Mouse (Mus musculus): ENCODE results near the gene Bcl2l1. TPM values are rescaled to one million over a fixed set of nuclear protein-coding genes. Genes with fewer than 3 reads are reported as not detected.
A peak's percentile ranks its signal among the peaks of the same experiment; 100 is the strongest.

Gene Bcl2l1
- polyA plus RNA-seq, 1 experiment, result 99.2 TPM

DNA sequence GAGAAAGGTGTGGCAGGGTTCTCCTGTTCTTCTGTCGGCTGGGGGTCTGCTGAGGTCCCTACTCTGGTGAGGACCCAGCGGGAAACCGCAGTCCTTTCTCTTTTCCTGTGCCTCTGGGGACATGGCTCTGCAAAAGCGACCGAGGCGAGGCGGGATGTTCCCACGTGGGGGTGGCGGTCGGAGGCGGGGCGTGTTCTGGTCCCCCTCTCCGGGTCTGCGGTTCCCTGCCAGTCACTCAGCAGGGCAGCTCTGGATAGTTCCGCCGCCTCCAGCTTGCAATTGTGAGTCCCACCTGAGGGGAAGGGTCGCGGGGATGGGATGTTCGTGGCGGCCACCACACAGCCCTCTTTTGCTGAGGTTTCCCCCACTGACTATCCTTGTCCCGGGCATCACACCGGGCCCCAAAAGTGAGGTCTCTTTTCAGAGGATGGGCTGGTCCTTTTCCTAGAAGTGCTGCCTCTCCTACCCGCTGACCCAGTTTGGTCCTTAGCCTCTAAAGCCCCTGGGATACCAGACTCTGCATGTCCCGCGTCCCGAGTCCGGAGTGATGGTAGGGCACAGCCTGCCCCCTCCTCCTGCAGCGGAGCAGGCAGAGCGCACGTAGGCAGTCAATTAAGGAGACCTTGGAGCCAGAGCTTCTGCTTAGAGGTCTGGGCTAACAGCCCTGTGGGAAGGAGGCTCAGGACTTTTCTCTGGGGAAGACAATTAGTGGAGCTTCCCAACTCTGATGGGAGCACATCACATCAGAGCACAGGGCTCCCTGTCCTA is 77.4 kb downstream of the Bcl2l1 start, which contains the start of gene Cox4i2:
TSS of gene Cox4i2 (plus strand) at position 230 of the 768 bp plus-strand sequence.
- Histone ChIP-seq H3K4me3 (ENCODE audit: insufficient read depth, low read length) (no peak within 1 kb of the TSS), H3K4me1 (ENCODE audit: control insufficient read depth, insufficient read depth, low read length) (no peaks in the 10 kb centered on the region), H3K27ac (ENCODE audit: insufficient read depth, low read length) (no peak within 1 kb of the TSS)
- TF ChIP-seq POLR2A (IDR thresholded peaks at IDR 0.05; ENCODE audit: extremely low read depth, insufficient read depth, low read length) (no peak), CTCF (IDR thresholded peaks at IDR 0.05; ENCODE audit: extremely low read depth, insufficient read depth, low read length) (no peak)

DNA sequence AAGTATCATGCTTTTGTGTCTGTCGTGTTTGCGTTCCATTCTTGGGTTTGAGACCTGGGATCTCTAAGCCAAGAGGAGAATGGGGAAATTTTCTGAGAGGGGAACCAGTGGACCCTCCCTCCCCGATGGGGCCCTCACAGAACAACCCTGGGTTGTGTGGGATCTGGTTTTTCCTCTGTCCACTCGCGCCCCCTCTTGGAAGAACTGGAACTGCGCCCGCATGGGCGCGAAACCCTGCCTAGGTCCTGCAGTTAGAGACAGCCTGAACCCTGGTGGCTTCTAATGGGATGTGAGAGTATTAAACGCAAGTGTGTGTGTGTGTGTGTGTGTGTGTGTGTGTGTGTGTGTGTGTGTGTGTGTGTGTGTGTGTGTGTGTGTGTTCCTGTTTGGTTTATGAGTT is 89.1 kb downstream of the Bcl2l1 start:
- TF ChIP-seq CTCF (IDR thresholded peaks at IDR 0.05; ENCODE audit: extremely low read depth, insufficient read depth, low read length) (peak; percentile 33; the same call in 1 of the 2 replicates), POLR2A (IDR thresholded peaks at IDR 0.05; ENCODE audit: extremely low read depth, insufficient read depth, low read length) (no peak)
- H3K4me1 ChIP-seq (ENCODE audit: control insufficient read depth, insufficient read depth, low read length), result no peaks in the 10 kb centered on the region; the same call in 1 of the 2 replicates
- no peak overlapping the region for H3K4me3 ChIP-seq (ENCODE audit: insufficient read depth, low read length)
- 0 out of 2 replicates have a peak overlapping the region, but pooled peaks have one; percentile 36 for H3K27ac ChIP-seq (ENCODE audit: insufficient read depth, low read length)

DNA sequence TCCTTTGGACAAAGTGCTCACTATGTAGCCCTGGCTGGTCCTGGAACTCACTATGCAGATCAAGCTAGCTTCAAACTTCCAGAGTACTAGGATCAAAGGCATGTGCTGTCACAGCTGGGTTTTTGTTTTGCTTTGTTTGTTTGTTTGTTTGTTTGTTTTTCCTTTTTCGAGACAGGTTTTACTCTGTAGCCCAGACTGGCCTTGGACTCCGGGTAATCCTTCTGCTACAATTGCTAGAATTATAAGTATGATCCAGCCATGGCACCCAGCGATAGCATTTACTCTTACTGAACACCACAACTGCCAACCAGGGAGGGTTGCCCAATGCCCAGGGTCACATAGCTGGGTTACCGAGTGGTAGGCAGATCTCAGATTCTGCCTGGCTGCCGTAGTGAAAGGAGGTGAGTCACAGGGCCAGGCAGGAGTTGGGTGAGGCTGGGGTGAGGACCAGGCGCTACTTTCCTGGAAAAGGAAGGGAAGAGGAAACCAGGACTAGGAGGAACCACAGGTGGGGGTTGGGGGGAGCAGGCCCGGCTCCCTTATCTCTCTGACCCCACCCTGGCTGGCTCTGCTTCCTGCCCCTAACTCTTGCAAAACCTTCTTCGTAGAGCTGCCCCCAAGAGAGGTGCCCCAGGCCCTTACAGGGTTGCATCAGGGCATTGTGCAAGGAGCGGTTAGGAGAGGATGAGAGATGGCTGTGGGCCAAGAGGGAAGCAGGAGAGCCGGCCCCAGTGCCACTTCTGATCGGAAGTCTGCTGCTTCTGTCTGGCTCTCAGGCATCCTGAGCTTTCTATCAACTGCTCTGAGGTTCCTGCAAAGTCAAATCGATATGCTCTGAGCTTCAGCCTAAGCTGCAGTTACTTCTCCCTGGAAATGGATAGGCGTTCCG is 90.1 kb downstream of the Bcl2l1 start:
- Histone ChIP-seq H3K4me1 (ENCODE audit: control insufficient read depth, insufficient read depth, low read length) (peaks cover 1% of the 10 kb centered on the region), H3K27ac (ENCODE audit: insufficient read depth, low read length) (peak overlapping the region; percentile 58; the same call in 1 of the 2 replicates), H3K4me3 (ENCODE audit: insufficient read depth, low read length) (no peak overlapping the region)
- no peak for TF ChIP-seq POLR2A (IDR thresholded peaks at IDR 0.05; ENCODE audit: extremely low read depth, insufficient read depth, low read length)
- no peak for TF ChIP-seq CTCF (IDR thresholded peaks at IDR 0.05; ENCODE audit: extremely low read depth, insufficient read depth, low read length)

DNA sequence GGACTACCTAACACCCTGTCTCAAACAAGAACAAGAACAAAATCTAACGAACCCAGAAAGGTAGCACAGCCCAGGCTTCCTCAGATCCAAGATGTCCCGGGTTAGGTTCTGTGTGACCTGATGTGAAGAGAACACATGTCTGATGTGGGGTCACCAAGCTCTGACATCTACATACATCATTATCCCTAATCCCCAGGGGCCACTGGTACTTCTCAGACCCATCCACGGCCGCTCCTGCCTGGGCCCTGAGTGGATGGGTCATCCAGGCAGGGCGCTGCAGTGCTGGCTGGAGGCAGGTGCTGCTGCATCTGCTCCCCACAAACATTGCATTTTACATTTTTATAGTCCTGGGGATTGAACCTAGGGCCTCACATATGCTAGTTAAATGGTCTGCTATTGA is 91.0 kb downstream of the Bcl2l1 start:
- TF ChIP-seq POLR2A (IDR thresholded peaks at IDR 0.05; ENCODE audit: extremely low read depth, insufficient read depth, low read length) (no peak), CTCF (IDR thresholded peaks at IDR 0.05; ENCODE audit: extremely low read depth, insufficient read depth, low read length) (no peak)
- Histone ChIP-seq H3K27ac (ENCODE audit: insufficient read depth, low read length) (no peak overlapping the region), H3K4me3 (ENCODE audit: insufficient read depth, low read length) (no peak overlapping the region), H3K4me1 (ENCODE audit: control insufficient read depth, insufficient read depth, low read length) (peaks cover 1% of the 10 kb centered on the region)

DNA sequence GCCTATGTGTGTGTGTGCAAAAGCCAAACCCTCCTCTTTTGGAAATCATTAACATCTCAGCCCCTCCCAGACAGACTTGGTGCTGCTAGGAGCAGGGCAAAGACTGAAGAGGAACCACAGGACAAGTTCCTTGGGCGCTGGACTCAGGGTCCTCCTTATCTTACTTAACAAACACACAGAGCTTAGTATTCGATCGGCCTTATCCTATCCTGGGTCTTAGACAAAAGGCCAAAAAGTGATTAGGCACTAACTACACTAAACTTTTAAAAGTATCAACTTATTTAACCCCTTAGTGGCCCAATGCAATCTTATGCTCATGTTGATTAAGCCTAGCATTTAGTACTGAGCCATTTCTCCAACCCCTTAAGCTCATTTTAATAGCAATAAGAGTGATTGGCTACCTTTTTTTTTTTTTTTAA is 91.7 kb downstream of the Bcl2l1 start:
- Histone ChIP-seq H3K27ac (ENCODE audit: insufficient read depth, low read length) (peak overlapping the region; percentile 72), H3K4me1 (ENCODE audit: control insufficient read depth, insufficient read depth, low read length) (peaks cover 1% of the 10 kb centered on the region)
- TF ChIP-seq POLR2A (IDR thresholded peaks at IDR 0.05; ENCODE audit: extremely low read depth, insufficient read depth, low read length) (no peak), CTCF (IDR thresholded peaks at IDR 0.05; ENCODE audit: extremely low read depth, insufficient read depth, low read length) (no peak)

DNA sequence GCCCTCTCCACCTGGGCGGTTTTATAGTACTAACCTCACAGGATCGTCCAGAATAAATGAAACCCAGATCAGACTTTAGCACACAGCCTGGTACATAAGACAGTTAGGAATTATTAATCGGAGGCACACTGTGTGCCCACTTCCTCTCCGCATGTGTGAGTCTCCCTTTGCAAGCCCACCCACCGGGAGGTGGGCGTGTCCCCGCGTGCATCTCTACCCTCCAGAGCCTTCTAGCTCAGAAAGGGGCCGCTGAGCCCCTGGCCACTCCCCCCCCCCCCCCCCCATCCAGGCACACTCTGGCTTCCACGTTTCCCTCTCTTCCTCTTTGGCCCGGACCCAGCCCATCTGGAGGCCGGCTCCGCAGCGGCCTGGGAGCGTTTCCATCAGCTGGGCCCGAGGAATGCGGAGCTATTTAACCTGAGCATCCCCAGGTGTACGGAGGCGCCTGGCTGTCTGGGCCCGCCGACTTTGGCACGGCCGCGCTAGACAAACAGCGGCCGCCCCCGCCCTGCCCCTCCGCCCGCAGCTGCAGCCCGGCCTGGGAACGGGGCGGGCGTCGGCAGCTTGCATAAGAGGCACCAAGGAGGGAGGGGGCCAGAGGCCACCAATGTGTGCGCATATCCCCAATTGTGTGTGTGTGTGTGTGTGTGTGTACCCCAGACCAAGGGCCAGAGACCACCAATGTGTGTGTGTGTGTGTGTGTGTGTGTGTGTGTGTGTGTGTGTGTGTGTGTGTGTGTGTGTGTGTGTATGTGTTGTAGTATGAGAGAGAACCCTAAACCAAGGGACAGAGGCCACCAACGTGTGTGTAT is 92.3 kb downstream of the Bcl2l1 start:
- peaks cover 3% of the 10 kb centered on the region for H3K4me1 ChIP-seq (ENCODE audit: control insufficient read depth, insufficient read depth, low read length)
- H3K27ac ChIP-seq (ENCODE audit: insufficient read depth, low read length), result peak overlapping the region; percentile 72
- peak overlapping the region; percentile 6; the same call in 1 of the 2 replicates for H3K4me3 ChIP-seq (ENCODE audit: insufficient read depth, low read length)
- TF ChIP-seq CTCF (IDR thresholded peaks at IDR 0.05; ENCODE audit: extremely low read depth, insufficient read depth, low read length) (no peak), POLR2A (IDR thresholded peaks at IDR 0.05; ENCODE audit: extremely low read depth, insufficient read depth, low read length) (no peak)

More for the DNA sequence above, 91.7 kb downstream of the Bcl2l1 start:
- H3K4me3 ChIP-seq (ENCODE audit: insufficient read depth, low read length), result no peak overlapping the region

DNA sequence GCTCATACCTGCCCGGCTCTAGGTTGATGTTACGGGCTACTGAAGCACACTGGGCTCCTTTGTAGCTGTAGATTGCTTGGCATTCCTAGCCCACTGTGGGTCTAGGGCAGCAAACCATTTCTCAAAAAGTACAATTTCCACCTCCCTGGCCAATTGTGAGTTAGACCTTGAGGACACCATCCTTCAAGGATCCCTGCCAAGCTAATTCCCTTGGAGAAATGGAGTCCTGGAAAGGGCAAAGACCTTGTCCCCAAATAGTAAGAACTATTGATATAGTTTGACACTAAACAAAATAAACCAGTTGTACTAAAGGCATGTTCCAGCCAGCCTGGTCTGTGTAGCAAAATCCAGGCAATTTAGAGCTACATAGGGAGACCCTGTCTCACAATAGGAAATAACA is 93.2 kb downstream of the Bcl2l1 start:
- Histone ChIP-seq H3K4me3 (ENCODE audit: insufficient read depth, low read length) (peak overlapping the region; percentile 63), H3K4me1 (ENCODE audit: control insufficient read depth, insufficient read depth, low read length) (peaks cover 3% of the 10 kb centered on the region), H3K27ac (ENCODE audit: insufficient read depth, low read length) (peak overlapping the region; percentile 87)
- TF ChIP-seq CTCF (IDR thresholded peaks at IDR 0.05; ENCODE audit: extremely low read depth, insufficient read depth, low read length) (no peak), POLR2A (IDR thresholded peaks at IDR 0.05; ENCODE audit: extremely low read depth, insufficient read depth, low read length) (no peak)

DNA sequence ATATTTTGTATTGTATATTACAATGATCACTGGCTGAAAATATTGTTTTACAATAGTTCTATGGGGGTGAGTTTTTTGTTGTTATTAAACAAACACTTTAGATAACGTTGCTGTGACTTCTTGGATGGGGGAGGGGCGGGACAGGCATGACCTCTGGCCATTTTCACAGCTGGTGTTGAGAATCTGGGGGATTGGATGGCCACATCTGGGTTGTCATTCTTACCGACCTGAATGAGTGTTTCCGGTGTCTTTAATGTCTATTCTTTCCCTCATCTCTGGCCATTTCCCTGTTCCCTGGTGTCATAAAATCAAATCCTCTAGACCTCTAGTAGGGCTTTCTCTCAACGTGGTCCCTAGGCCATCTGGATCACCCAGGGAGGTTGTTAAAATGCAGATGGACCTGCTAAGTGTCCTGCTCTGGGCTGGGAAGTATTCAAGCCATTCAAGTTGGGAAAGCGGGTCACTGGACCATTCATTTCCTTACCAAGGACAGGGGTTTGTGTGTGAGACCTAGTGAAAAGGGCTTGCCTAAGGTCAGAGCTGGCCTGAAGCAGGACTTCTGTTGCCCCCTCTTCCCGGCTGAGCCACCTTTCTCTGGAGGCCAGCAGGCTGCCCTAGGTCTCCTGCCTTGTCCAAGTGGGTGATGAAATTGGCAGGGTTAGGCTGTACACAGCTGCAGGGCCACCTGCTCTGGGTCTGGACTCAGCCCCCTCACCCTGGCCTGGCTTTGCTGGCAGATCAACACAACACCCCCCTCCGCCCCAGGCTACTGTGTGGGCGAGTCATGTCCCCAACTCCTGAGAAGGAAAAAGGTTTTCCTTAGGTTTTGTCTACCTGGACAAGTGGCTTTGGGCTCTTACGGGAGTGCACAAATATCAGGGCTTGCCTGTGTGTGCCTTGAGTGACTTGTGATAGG is 94.0 kb downstream of the Bcl2l1 start:
- TF ChIP-seq POLR2A (IDR thresholded peaks at IDR 0.05; ENCODE audit: extremely low read depth, insufficient read depth, low read length), result no peak
- TF ChIP-seq CTCF (IDR thresholded peaks at IDR 0.05; ENCODE audit: extremely low read depth, insufficient read depth, low read length), result no peak
- peak overlapping the region; percentile 87 for H3K27ac ChIP-seq (ENCODE audit: insufficient read depth, low read length)
- peaks cover 3% of the 10 kb centered on the region for H3K4me1 ChIP-seq (ENCODE audit: control insufficient read depth, insufficient read depth, low read length)
- H3K4me3 ChIP-seq (ENCODE audit: insufficient read depth, low read length), result peak overlapping the region; percentile 63
